Mouse (Mus musculus) kidney, adult 2 months (tissue): ENCODE data around the gene Olfr512.

ENCODE experiments used
- CTCF ChIP-seq: fragments of 200-500 bp; conservative IDR thresholded peaks from 2 replicates; pipeline ENCODE4 v1.5.1; 2011; ENCODE audit warnings: low read depth, mild to moderate bottlenecking, control low read depth, low read length, moderate library complexity, mixed read lengths; ENCODE audit not compliant: insufficient read depth, insufficient read length
- POLR2A ChIP-seq: fragments of 200-500 bp; IDR thresholded peaks from one replicate; pipeline ENCODE4 v1.6.1; 2011; ENCODE audit warnings: low read depth, low read length, control low read depth

DNA sequence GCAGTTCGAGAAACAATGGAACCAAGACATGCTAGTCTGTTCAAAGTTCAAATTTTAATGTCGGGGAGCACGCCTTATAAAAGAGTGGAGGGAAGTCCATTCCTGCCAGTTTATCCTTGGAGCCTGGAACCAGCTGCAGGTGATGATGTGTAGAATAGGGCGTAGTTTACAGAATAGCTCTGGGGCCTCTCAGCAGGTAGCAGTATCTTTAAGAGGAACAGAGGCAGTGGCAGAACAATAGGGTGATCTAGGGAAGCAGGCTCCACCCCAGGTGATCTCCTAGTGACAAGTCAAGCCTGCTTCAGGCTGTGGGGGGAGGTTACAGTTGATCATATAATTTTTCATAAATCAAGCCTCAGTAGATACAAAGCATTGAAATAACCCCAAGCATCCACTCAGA lies 34.2 kb upstream of the Olfr512 start:
- TF ChIP-seq CTCF (no peak), POLR2A (no peak)
